Mouse (Mus musculus): Measurements from ENCODE around the gene Emx1. TPM values are rescaled to one million over a fixed set of nuclear protein-coding genes. Genes with fewer than 3 reads are reported as not detected.

Emx1 gene
- total and polyA plus RNA-seq, 2 experiments from 2014 or later: 25.7 to 28.8 TPM

DNA sequence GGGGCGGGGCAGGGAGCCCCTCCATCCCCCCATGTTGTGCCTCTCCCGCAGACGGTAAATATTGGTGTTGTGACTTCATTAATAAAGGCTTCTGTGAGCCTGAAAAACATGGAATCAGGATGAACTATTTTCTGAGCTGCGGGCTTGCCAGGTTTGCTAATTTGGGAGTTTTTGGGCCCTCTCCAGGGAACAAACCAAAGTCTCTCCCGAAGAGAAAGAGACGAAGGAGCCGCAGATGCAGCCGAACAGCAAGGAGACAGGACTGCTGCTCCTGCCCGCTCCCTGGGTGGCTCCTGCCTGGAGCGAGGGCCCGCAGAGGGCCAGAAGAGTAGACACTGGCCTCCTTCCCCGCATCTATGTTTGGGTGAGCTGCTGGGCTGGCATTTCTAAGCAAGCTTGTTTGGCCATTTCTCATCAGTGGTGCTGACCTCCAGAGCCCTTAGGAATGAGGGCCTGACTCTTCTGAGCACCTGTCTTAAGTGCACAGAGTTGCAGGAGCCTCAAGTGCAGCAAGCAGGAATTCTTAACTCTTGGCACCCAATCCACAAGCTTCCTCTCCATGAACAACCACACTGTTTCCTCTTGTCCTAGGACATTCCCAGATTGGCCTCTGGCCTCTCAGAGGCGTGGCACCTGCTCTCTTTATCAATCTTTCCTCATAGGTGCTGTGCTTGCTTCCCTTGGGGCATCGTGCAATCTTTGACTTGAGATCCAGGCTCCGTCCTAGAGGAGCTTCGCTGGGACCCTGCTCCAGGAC is 19.1 kb downstream of the Emx1 start:
- Histone ChIP-seq H3K27me3 (ENCODE audit: insufficient read depth, low read length) (no peaks in the 10 kb centered on the region; the same call in 1 of the 2 replicates), H3K9me3 (ENCODE audit: low read length) (no peaks in the 10 kb centered on the region), H3K27ac (ENCODE audit: low read depth, low read length) (peak overlapping the region; percentile 81), H3K4me2 (ENCODE audit: low read depth) (0 out of 2 replicates have a peak overlapping the region, but pooled peaks have one; percentile 3), H3K9ac (no peak overlapping the region), H3K4me1 (ENCODE audit: insufficient read depth) (peaks cover 19% of the 10 kb centered on the region; the same call in 1 of the 2 replicates), H3K4me3 (ENCODE audit: low read depth, low read length) (no peak overlapping the region), H3K36me3 (ENCODE audit: insufficient read depth) (no peaks in the 10 kb centered on the region)
- peak; percentile 71 for DNase-seq
- WGBS: 27% methylated on average over 16 of the region's 16 CpGs
- TF ChIP-seq CTCF (IDR thresholded peaks at IDR 0.05; ENCODE audit: low read depth): no peak
- ATAC-seq: peak; percentile 38; the same call in 1 of the 2 replicates

DNA sequence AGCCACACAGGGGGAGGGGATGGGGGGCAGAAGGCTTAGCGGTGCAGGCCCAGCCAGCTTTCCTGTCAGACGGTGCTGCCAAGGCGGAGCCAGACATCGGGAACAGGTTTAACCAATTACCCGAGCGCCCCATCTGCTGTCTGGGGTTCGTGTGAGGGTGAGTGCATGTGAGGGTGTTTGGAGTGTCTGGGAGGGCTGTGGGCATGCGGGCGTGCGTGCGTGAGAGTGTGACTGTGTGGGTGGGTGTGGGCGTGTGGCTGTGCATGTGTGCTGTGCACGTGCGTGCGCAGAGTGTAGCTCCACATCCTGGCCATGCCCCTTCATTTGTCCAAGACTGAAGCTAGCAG is 19.7 kb downstream of the Emx1 start:
- DNase-seq (peak; percentile 78), ATAC-seq (peak; percentile 92)
- Histone ChIP-seq H3K4me1 (ENCODE audit: insufficient read depth) (peaks cover 19% of the 10 kb centered on the region; the same call in 1 of the 2 replicates), H3K27me3 (ENCODE audit: insufficient read depth, low read length) (no peaks in the 10 kb centered on the region; the same call in 1 of the 2 replicates), H3K9ac (no peak overlapping the region), H3K4me3 (ENCODE audit: low read depth, low read length) (no peak overlapping the region), H3K36me3 (ENCODE audit: insufficient read depth) (no peaks in the 10 kb centered on the region), H3K27ac (ENCODE audit: low read depth, low read length) (peak overlapping the region; percentile 81; the same call in 1 of the 2 replicates), H3K9me3 (ENCODE audit: low read length) (no peaks in the 10 kb centered on the region), H3K4me2 (ENCODE audit: low read depth) (0 out of 2 replicates have a peak overlapping the region, but pooled peaks have one; percentile 3)
- TF ChIP-seq CTCF (IDR thresholded peaks at IDR 0.05; ENCODE audit: low read depth): no peak
- 41% methylated on average over 15 of the region's 15 CpGs for WGBS

- no peak for DNase-seq
- WGBS: 64% methylated on average over 5 of the region's 5 CpGs
- no peak overlapping the region for H3K4me2 ChIP-seq (ENCODE audit: low read depth)
- no peaks in the 10 kb centered on the region for H3K9me3 ChIP-seq (ENCODE audit: low read length)
- no peak overlapping the region for H3K4me3 ChIP-seq (ENCODE audit: low read depth, low read length)
- H3K9ac ChIP-seq: no peak overlapping the region
- H3K36me3 ChIP-seq (ENCODE audit: insufficient read depth): no peaks in the 10 kb centered on the region
- H3K27me3 ChIP-seq (ENCODE audit: insufficient read depth, low read length): no peaks in the 10 kb centered on the region; the same call in 1 of the 2 replicates
- H3K4me1 ChIP-seq (ENCODE audit: insufficient read depth): peaks cover 19% of the 10 kb centered on the region; the same call in 1 of the 2 replicates
- ATAC-seq: no peak
- no peak overlapping the region for H3K27ac ChIP-seq (ENCODE audit: low read depth, low read length)
- no peak for TF ChIP-seq CTCF (IDR thresholded peaks at IDR 0.05; ENCODE audit: low read depth)
Observed at GRCm38 (mm10) chr6:85207345-85207744, 20.1 kb downstream of the Emx1 start.

GRCm38 (mm10) chr6:85209226-85209967 is 22.2 kb downstream of the Emx1 start:
- Histone ChIP-seq H3K4me1 (ENCODE audit: insufficient read depth) (peaks cover 19% of the 10 kb centered on the region; the same call in 1 of the 2 replicates), H3K4me2 (ENCODE audit: low read depth) (no peak overlapping the region), H3K4me3 (ENCODE audit: low read depth, low read length) (no peak overlapping the region), H3K9me3 (ENCODE audit: low read length) (no peaks in the 10 kb centered on the region), H3K27ac (ENCODE audit: low read depth, low read length) (no peak overlapping the region), H3K27me3 (ENCODE audit: insufficient read depth, low read length) (no peaks in the 10 kb centered on the region), H3K36me3 (ENCODE audit: insufficient read depth) (0 out of 2 replicates have a peak, but pooled peaks cover 3% of the 10 kb centered on the region), H3K9ac (no peak overlapping the region)
- no peak for TF ChIP-seq CTCF (IDR thresholded peaks at IDR 0.05; ENCODE audit: low read depth)
- ATAC-seq (no peak), DNase-seq (no peak)
- WGBS: 74% methylated on average over 9 of the region's 9 CpGs

DNA sequence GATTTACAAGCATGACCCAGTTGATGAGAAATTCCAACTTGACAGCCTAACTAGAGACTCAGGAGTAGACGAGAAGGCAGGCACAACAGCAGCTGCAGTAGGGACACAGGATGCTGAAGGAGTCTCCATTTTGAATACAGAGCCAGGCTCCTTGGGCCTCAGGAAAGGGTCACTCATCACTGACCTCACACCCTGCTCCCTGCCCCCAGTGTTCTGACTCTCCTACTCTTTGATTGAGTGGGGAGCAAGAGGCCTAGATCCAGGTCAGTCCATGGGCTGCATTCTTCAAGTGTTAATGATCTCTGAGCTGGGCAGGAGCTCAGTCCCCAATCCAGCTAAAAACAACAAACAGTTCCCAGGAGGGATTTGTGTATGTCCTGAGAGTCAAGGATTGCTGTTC is 23.4 kb downstream of the Emx1 start:
- DNase-seq: no peak
- no peaks in the 10 kb centered on the region for H3K9me3 ChIP-seq (ENCODE audit: low read length)
- no peak overlapping the region for H3K27ac ChIP-seq (ENCODE audit: low read depth, low read length)
- no peak overlapping the region for H3K9ac ChIP-seq
- no peaks in the 10 kb centered on the region for H3K27me3 ChIP-seq (ENCODE audit: insufficient read depth, low read length)
- H3K4me3 ChIP-seq (ENCODE audit: low read depth, low read length): no peak overlapping the region
- no peak overlapping the region for H3K4me2 ChIP-seq (ENCODE audit: low read depth)
- no peak for TF ChIP-seq CTCF (IDR thresholded peaks at IDR 0.05; ENCODE audit: low read depth)
- ATAC-seq: no peak
- H3K36me3 ChIP-seq (ENCODE audit: insufficient read depth): 0 out of 2 replicates have a peak, but pooled peaks cover 4% of the 10 kb centered on the region
- WGBS: 48% methylated on average over 1 of the region's 1 CpGs
- peaks cover 18% of the 10 kb centered on the region; the same call in 1 of the 2 replicates for H3K4me1 ChIP-seq (ENCODE audit: insufficient read depth)

DNA sequence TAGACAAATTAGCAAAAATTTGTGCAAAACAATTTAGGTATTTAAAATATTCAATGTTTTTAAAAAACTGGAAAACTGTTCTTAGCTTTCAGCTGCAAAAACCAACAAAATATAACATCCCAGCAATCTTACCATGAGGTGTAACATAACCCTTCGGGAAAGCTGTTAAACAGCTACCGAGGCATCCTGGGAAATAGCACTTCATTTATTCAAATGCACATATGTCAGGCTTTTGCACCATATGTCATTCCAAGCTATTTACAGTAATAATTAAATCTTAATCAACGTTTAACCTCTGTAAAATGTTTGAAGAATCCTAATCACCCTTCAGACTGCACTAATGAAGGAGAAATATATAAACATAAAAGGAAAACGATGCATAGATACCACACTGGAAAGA is 31.0 kb downstream of the Emx1 start:
- no peak overlapping the region for H3K4me3 ChIP-seq (ENCODE audit: low read depth, low read length)
- no peaks in the 10 kb centered on the region for H3K9me3 ChIP-seq (ENCODE audit: low read length)
- H3K27me3 ChIP-seq (ENCODE audit: insufficient read depth, low read length): no peaks in the 10 kb centered on the region
- H3K36me3 ChIP-seq (ENCODE audit: insufficient read depth): 0 out of 2 replicates have a peak, but pooled peaks cover 4% of the 10 kb centered on the region
- DNase-seq (peak; percentile 71), ATAC-seq (peak; percentile 61)
- no peak overlapping the region for H3K9ac ChIP-seq
- H3K27ac ChIP-seq (ENCODE audit: low read depth, low read length): no peak overlapping the region
- WGBS: 36% methylated on average over 4 of the region's 4 CpGs
- TF ChIP-seq CTCF (IDR thresholded peaks at IDR 0.05; ENCODE audit: low read depth): no peak
- H3K4me1 ChIP-seq (ENCODE audit: insufficient read depth): peaks cover 6% of the 10 kb centered on the region; the same call in 1 of the 2 replicates
- H3K4me2 ChIP-seq (ENCODE audit: low read depth): no peak overlapping the region

All from forebrain, postnatal 0 days (tissue).